Mouse (Mus musculus) kidney, embryonic 16.5 days (tissue): ENCODE data around the gene Fignl2. TPM values are rescaled to one million over a fixed set of nuclear protein-coding genes. Genes with fewer than 3 reads are reported as not detected.

ENCODE experiments used
- ATAC-seq: fragments of 200-750 bp; cut with Nextera tagmentation; 2 replicates; pipeline ENCODE4 v1.8.0; 2017; ENCODE audit warnings: moderate TSS enrichment; ENCODE audit not compliant: low FRiP score, low TSS enrichment
- H3K27ac ChIP-seq: fragments of 300-500 bp; sonication (generic); 2 replicates; pipeline ENCODE4 v1.5.1; 2014; ENCODE audit warnings: low read length
- H3K27me3 ChIP-seq: fragments of 300-500 bp; sonication (generic); 2 replicates; pipeline ENCODE4 v1.6.1; 2014; ENCODE audit warnings: low read length, control low read depth, mixed read lengths; ENCODE audit not compliant: insufficient read depth
- H3K36me3 ChIP-seq: fragments of 300-500 bp; sonication (generic); 2 replicates; pipeline ENCODE4 v1.6.1; 2014; ENCODE audit warnings: low read length, control low read depth, mixed read lengths; ENCODE audit not compliant: insufficient read depth
- H3K4me1 ChIP-seq: fragments of 300-500 bp; sonication (generic); 2 replicates; pipeline ENCODE4 v1.6.1; 2014; ENCODE audit warnings: low read length, control low read depth, mixed read lengths; ENCODE audit not compliant: insufficient read depth
- H3K4me2 ChIP-seq: fragments of 300-500 bp; sonication (generic); replicated peaks from 2 replicates; pipeline ENCODE4 v1.6.1; 2014; ENCODE audit warnings: low read depth, low read length
- H3K4me3 ChIP-seq: fragments of 300-500 bp; sonication (generic); 2 replicates; pipeline ENCODE4 v1.5.1; 2014; ENCODE audit warnings: mild to moderate bottlenecking, low read length
- H3K9ac ChIP-seq: fragments of 300-500 bp; sonication (generic); replicated peaks from 2 replicates; pipeline ENCODE4 v1.6.1; 2014; ENCODE audit warnings: low read length
- H3K9me3 ChIP-seq: fragments of 300-500 bp; sonication (generic); 2 replicates; pipeline ENCODE4 v1.6.1; 2016; ENCODE audit warnings: low read length, control low read depth
- WGBS: fragments of 180-500 bp; shearing (Covaris S2); extraction: QIAGEN DNeasy Blood & Tissue Kit; methylation state at CpG from one replicate; pipeline ENCODE4 v1.1.7; 2014; 5-methylcytosine and 5-hydroxymethylcytosine counted together
- polyA plus RNA-seq: library from polyadenylated mRNA; unstranded; fragments of >200 nt; fragmentation: Nextera tagmentation; extraction: Ambion mirVana; gene quantifications from 2 replicates; pipeline ENCODE4 v1.2.1, GENCODE M21; 2015

Gene Fignl2
- polyA plus RNA-seq, 1 experiment from 2014 or later = 0.35 TPM

GRCm38 (mm10) chr15:101046039-101046526 is 32.3 kb downstream of the Fignl2 start:
- Histone ChIP-seq H3K4me3 (peak overlapping the region; percentile 54), H3K4me2 (peak overlapping the region; percentile 99), H3K9ac (peak overlapping the region; percentile 61), H3K36me3 (peaks cover 5% of the 10 kb centered on the region; the same call in 1 of the 2 replicates), H3K9me3 (no peaks in the 10 kb centered on the region), H3K27me3 (peaks cover 60% of the 10 kb centered on the region), H3K4me1 (peaks cover 21% of the 10 kb centered on the region), H3K27ac (no peak overlapping the region)
- peak; percentile 44 for ATAC-seq
- WGBS = 2% methylated on average over 43 of the region's 43 CpGs

- 51% methylated on average over 6 of the region's 6 CpGs for WGBS
- peaks cover 21% of the 10 kb centered on the region for H3K4me1 ChIP-seq
Measured at GRCm38 (mm10) chr15:101044531-101044930, 33.8 kb downstream of the Fignl2 start.

GRCm38 (mm10) chr15:101042613-101043012 is 35.8 kb downstream of the Fignl2 start:
- H3K27me3 ChIP-seq = peaks cover 66% of the 10 kb centered on the region
- H3K9me3 ChIP-seq = 0 out of 2 replicates have a peak, but pooled peaks cover 3% of the 10 kb centered on the region
- H3K27ac ChIP-seq = no peak overlapping the region
- ATAC-seq = no peak
- H3K36me3 ChIP-seq = 0 out of 2 replicates have a peak, but pooled peaks cover 5% of the 10 kb centered on the region
- no peak overlapping the region for H3K9ac ChIP-seq
- no peak overlapping the region for H3K4me3 ChIP-seq
- H3K4me2 ChIP-seq = no peak overlapping the region
- 27% methylated on average over 6 of the region's 6 CpGs for WGBS
- H3K4me1 ChIP-seq = peaks cover 21% of the 10 kb centered on the region

More at GRCm38 (mm10) chr15:101044531-101044930, 33.8 kb downstream of the Fignl2 start:
- H3K9me3 ChIP-seq = 0 out of 2 replicates have a peak, but pooled peaks cover 3% of the 10 kb centered on the region
- no peak overlapping the region for H3K27ac ChIP-seq
- ATAC-seq = no peak
- no peak overlapping the region for H3K4me3 ChIP-seq
- 0 out of 2 replicates have a peak, but pooled peaks cover 3% of the 10 kb centered on the region for H3K36me3 ChIP-seq
- H3K27me3 ChIP-seq = peaks cover 73% of the 10 kb centered on the region
- H3K4me2 ChIP-seq = no peak overlapping the region
- no peak overlapping the region for H3K9ac ChIP-seq

DNA sequence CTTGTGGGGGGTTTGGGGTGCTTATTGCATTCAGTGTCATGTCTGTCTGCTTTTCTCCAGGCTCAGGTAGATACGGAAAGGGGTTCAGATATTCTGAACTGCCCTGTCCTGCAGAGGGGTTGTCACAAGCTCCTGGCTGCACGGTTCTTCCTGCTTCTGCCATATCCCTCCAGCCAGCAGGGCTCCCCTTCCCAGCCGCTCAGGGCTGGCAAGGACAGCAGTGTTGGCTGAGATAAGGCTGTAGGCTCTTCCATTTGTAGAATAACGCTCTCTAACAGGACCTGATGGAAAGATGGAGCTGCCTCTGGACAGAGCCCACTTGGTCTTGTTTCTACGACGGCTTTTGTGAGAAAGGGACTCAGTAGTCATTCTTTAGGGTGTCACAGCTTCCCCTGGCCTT is 36.4 kb downstream of the Fignl2 start:
- H3K4me3 ChIP-seq = no peak overlapping the region
- peaks cover 61% of the 10 kb centered on the region for H3K27me3 ChIP-seq
- H3K9ac ChIP-seq = no peak overlapping the region
- no peak for ATAC-seq
- 0 out of 2 replicates have a peak, but pooled peaks cover 5% of the 10 kb centered on the region for H3K36me3 ChIP-seq
- peaks cover 15% of the 10 kb centered on the region for H3K4me1 ChIP-seq
- 66% methylated on average over 6 of the region's 6 CpGs for WGBS
- H3K27ac ChIP-seq = no peak overlapping the region
- H3K9me3 ChIP-seq = 0 out of 2 replicates have a peak, but pooled peaks cover 3% of the 10 kb centered on the region
- H3K4me2 ChIP-seq = no peak overlapping the region

DNA sequence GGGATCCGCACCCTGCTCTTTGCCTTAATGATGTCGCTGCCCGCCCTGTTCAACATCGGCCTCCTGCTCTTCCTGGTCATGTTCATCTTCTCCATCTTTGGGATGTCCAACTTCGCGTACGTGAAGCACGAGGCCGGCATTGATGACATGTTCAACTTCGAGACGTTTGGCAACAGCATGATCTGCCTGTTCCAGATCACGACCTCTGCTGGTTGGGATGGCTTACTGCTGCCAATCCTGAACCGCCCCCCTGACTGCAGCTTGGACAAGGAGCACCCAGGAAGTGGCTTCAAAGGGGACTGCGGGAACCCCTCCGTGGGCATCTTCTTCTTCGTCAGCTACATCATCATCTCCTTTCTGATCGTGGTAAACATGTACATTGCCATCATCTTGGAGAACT is 38.7 kb downstream of the Fignl2 start:
- no peak overlapping the region for H3K4me3 ChIP-seq
- H3K36me3 ChIP-seq = 0 out of 2 replicates have a peak, but pooled peaks cover 5% of the 10 kb centered on the region
- 0 out of 2 replicates have a peak, but pooled peaks cover 3% of the 10 kb centered on the region for H3K9me3 ChIP-seq
- ATAC-seq = no peak
- no peak overlapping the region for H3K27ac ChIP-seq
- H3K9ac ChIP-seq = no peak overlapping the region
- H3K4me1 ChIP-seq = no peaks in the 10 kb centered on the region
- WGBS = 47% methylated on average over 17 of the region's 17 CpGs
- no peak overlapping the region for H3K4me2 ChIP-seq
- peaks cover 40% of the 10 kb centered on the region for H3K27me3 ChIP-seq

- H3K36me3 ChIP-seq = no peaks in the 10 kb centered on the region
- no peak overlapping the region for H3K4me2 ChIP-seq
- no peak overlapping the region for H3K9ac ChIP-seq
- WGBS = 87% methylated on average over 2 of the region's 2 CpGs
- H3K4me3 ChIP-seq = no peak overlapping the region
- no peak for ATAC-seq
- no peaks in the 10 kb centered on the region for H3K27me3 ChIP-seq
- peaks cover 5% of the 10 kb centered on the region; the same call in 1 of the 2 replicates for H3K4me1 ChIP-seq
- no peaks in the 10 kb centered on the region for H3K9me3 ChIP-seq
- no peak overlapping the region for H3K27ac ChIP-seq
Measured at GRCm38 (mm10) chr15:101028960-101029359, 49.4 kb downstream of the Fignl2 start.

- no peak overlapping the region for H3K4me3 ChIP-seq
- H3K4me1 ChIP-seq = peaks cover 4% of the 10 kb centered on the region; the same call in 1 of the 2 replicates
- 85% methylated on average over 6 of the region's 6 CpGs for WGBS
- H3K9ac ChIP-seq = no peak overlapping the region
- no peak overlapping the region for H3K4me2 ChIP-seq
- H3K36me3 ChIP-seq = 0 out of 2 replicates have a peak, but pooled peaks cover 2% of the 10 kb centered on the region
- ATAC-seq = no peak
- H3K9me3 ChIP-seq = no peaks in the 10 kb centered on the region
- no peak overlapping the region for H3K27ac ChIP-seq
- no peaks in the 10 kb centered on the region for H3K27me3 ChIP-seq
Measured at GRCm38 (mm10) chr15:101011352-101011751, 67.0 kb downstream of the Fignl2 start.

DNA sequence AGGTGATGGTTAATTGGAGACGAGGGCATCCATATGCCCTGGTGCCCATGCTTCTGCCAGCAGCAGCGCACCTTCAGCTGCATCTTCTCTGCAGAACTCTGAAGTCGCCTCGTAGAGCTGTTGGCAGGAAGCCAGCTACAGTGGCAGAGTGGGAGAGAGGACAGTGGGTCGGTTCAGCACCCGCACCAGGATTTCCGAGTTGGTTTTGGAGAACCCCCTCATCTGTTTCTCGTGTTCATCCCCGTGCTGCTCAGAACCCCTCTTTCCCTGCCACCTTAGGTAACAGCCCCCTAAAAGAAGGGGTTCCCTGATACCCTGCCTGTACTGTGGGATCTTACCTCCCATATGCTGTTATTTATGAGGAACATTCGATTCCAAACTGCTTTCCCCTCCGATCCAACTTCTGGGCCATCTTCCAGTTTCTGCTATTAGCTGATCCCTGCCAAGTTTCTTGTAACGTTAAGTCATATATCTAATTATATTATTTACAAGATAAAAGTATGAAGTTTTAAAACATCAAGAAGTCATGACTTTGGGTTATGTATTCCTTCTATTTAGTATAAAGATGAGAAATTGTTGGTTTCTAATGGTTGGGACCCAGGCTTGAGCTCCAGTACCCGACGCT is 69.9 kb downstream of the Fignl2 start:
- no peak overlapping the region for H3K9ac ChIP-seq
- no peak overlapping the region for H3K4me2 ChIP-seq
- no peaks in the 10 kb centered on the region for H3K9me3 ChIP-seq
- WGBS = 71% methylated on average over 14 of the region's 14 CpGs
- no peak for ATAC-seq
- no peak overlapping the region for H3K4me3 ChIP-seq
- no peaks in the 10 kb centered on the region for H3K27me3 ChIP-seq
- H3K4me1 ChIP-seq = peaks cover 4% of the 10 kb centered on the region; the same call in 1 of the 2 replicates
- no peak overlapping the region for H3K27ac ChIP-seq
- 0 out of 2 replicates have a peak, but pooled peaks cover 2% of the 10 kb centered on the region for H3K36me3 ChIP-seq

DNA sequence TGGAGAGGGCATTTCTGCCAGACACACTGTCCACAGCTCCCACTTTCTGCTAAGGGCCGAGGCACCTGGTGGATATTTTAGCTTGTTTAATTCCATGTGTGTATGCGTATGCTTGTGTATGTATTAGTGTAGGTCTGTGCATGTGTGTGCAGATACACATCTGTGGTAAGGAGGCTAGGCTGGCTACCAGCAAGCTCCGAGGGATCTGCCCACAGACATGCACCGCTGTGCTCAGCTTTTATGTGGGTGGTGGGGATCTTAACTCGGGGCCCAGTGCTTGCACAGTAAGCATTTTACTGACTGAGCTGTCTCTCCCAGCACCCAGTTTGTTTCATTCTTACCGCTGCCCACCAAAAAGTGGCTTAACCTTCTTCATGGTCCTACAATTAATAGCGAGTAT is 71.1 kb downstream of the Fignl2 start:
- Histone ChIP-seq H3K27me3 (no peaks in the 10 kb centered on the region), H3K4me1 (peaks cover 4% of the 10 kb centered on the region; the same call in 1 of the 2 replicates), H3K27ac (no peak overlapping the region), H3K4me3 (no peak overlapping the region), H3K9ac (no peak overlapping the region), H3K9me3 (no peaks in the 10 kb centered on the region), H3K4me2 (peak overlapping the region; percentile 62), H3K36me3 (no peaks in the 10 kb centered on the region)
- peak; percentile 32; the same call in 1 of the 2 replicates for ATAC-seq
- 55% methylated on average over 7 of the region's 7 CpGs for WGBS
